Mouse (Mus musculus): ENCODE data around the gene Pdgfd. TPM values are rescaled to one million over a fixed set of nuclear protein-coding genes. Genes with fewer than 3 reads are reported as not detected.

Gene Pdgfd
- total and polyA plus RNA-seq, 3 experiments: not detected

- H3K27ac ChIP-seq (ENCODE audit: insufficient read depth, low read depth): no peak overlapping the region
- no peak overlapping the region for H3K4me2 ChIP-seq (ENCODE audit: insufficient read depth, low read depth, poor library complexity, severe bottlenecking)
- H3K9ac ChIP-seq (ENCODE audit: insufficient read depth, low read depth): no peak overlapping the region
- dilution Hi-C loops (cut with MboI; ENCODE audit: extremely low pct_ligation_motif_present, extremely low pct_unique_long_range_greater_than_20kb, low sequenced_read_pairs): no loop called here
- TF ChIP-seq IRF4 (IDR thresholded peaks at IDR 0.05; ENCODE audit: low read depth, low read length): no peak
- TF ChIP-seq RAD21 (IDR thresholded peaks at IDR 0.05; ENCODE audit: low read depth, low read length): no peak
- no peak for TF ChIP-seq E2F4 (IDR thresholded peaks at IDR 0.05; ENCODE audit: insufficient replicate concordance, low read depth, low read length)
- TF ChIP-seq TCF12 (IDR thresholded peaks at IDR 0.05; ENCODE audit: low read depth, low read length): no peak
- no peak for TF ChIP-seq ETS1 (conservative IDR thresholded peaks at IDR 0.05; ENCODE audit: low read depth, low read length)
- no peak for TF ChIP-seq USF1 (IDR thresholded peaks at IDR 0.05; ENCODE audit: low read depth, low read length)
- TF ChIP-seq ZKSCAN1 (IDR thresholded peaks at IDR 0.05; ENCODE audit: borderline replicate concordance, low read depth, low read length): no peak
- no peak for TF ChIP-seq CHD1 (IDR thresholded peaks at IDR 0.05; ENCODE audit: low read depth, low read length)
- TF ChIP-seq PAX5 (IDR thresholded peaks at IDR 0.05; ENCODE audit: low read length): no peak
- no peak for TF ChIP-seq CHD2 (IDR thresholded peaks at IDR 0.05; ENCODE audit: low read length)
- no peak for TF ChIP-seq MAX (IDR thresholded peaks at IDR 0.05; ENCODE audit: low read length)
- no peak for TF ChIP-seq MYC (IDR thresholded peaks at IDR 0.05; ENCODE audit: low read depth, low read length)
- no peak for TF ChIP-seq RCOR1 (conservative IDR thresholded peaks at IDR 0.05; ENCODE audit: low read depth, low read length)
- no peak for TF ChIP-seq KAT2A (IDR thresholded peaks at IDR 0.05; ENCODE audit: insufficient replicate concordance, low read length)
- no peak for TF ChIP-seq TBP (conservative IDR thresholded peaks at IDR 0.05; ENCODE audit: low read depth, low read length)
- TF ChIP-seq POLR2A (IDR thresholded peaks at IDR 0.05; ENCODE audit: low read depth, low read length): no peak
- no peak for TF ChIP-seq ZC3H11A (IDR thresholded peaks at IDR 0.05; ENCODE audit: low read depth, low read length)
- TF ChIP-seq HCFC1 (IDR thresholded peaks at IDR 0.05; ENCODE audit: low read depth, low read length): no peak
- TF ChIP-seq MAFK (IDR thresholded peaks at IDR 0.05; ENCODE audit: insufficient replicate concordance, low read length): no peak
- H3K79me2 ChIP-seq (replicated peaks; ENCODE audit: control insufficient read depth, extremely low read depth, insufficient read depth, poor library complexity, severe bottlenecking): no peaks in the 10 kb centered on the region
- no peaks in the 10 kb centered on the region for H3K27me3 ChIP-seq (replicated peaks)
- no peak for DNase-seq (ENCODE audit: extremely low read depth)
- H3K36me3 ChIP-seq (replicated peaks in 1 of 2; ENCODE audit: control insufficient read depth in 1 of 2, insufficient read depth in 1 of 2, low read length in 1 of 2): no peaks in the 10 kb centered on the region
- in situ Hi-C loops (cut with MboI; ENCODE audit: low pct_ligation_motif_present, low pct_unique_long_range_greater_than_20kb, low sequenced_read_pairs): no loop called here
- no peaks in the 10 kb centered on the region for H3K9me3 ChIP-seq (replicated peaks; ENCODE audit: low read length)
- H3K4me3 ChIP-seq (replicated peaks in 1 of 3; ENCODE audit: low read depth in 2 of 3, low read length in 2 of 3, poor library complexity in 1 of 3): no peak overlapping the region
- no peaks in the 10 kb centered on the region for H3K4me1 ChIP-seq (ENCODE audit: control insufficient read depth in 1 of 2, insufficient read depth in 2 of 2)
Measured at GRCm38 (mm10) chr9:6170962-6171361, 2.6 kb downstream of the Pdgfd start.

DNA sequence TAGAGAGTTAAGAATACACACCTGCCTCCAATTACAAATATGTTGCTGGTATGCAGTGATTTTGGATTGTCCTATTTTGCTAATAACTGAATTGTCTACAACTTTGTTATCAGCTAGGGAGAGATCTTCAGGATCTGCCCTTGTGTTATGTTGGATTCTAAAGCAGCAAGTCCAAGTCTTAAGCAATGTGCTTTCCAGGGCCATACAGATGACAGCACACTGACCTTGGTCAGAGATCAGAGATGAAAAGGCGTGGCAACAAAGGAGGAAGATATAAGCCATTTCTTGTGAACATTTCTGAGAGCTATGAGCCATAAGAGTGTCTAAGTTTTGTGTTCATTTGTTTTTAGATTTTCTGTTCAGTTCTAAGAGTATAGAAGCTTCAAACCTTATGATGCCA, 4.9 kb downstream of the Pdgfd start:
- Histone ChIP-seq H3K27ac (ENCODE audit: insufficient read depth, low read depth) (no peak overlapping the region), H3K9ac (ENCODE audit: insufficient read depth, low read depth) (no peak overlapping the region), H3K4me1 (ENCODE audit: control insufficient read depth in 1 of 2, insufficient read depth in 2 of 2) (no peaks in the 10 kb centered on the region), H3K4me2 (ENCODE audit: insufficient read depth, low read depth, poor library complexity, severe bottlenecking) (no peak overlapping the region), H3K79me2 (replicated peaks; ENCODE audit: control insufficient read depth, extremely low read depth, insufficient read depth, poor library complexity, severe bottlenecking) (no peaks in the 10 kb centered on the region), H3K27me3 (replicated peaks) (no peaks in the 10 kb centered on the region), H3K9me3 (replicated peaks; ENCODE audit: low read length) (no peaks in the 10 kb centered on the region), H3K36me3 (replicated peaks in 1 of 2; ENCODE audit: control insufficient read depth in 1 of 2, insufficient read depth in 1 of 2, low read length in 1 of 2) (no peaks in the 10 kb centered on the region), H3K4me3 (replicated peaks in 1 of 3; ENCODE audit: low read depth in 2 of 3, low read length in 2 of 3, poor library complexity in 1 of 3) (no peak overlapping the region)
- no peak for TF ChIP-seq PAX5 (IDR thresholded peaks at IDR 0.05; ENCODE audit: low read length)
- TF ChIP-seq GABPA (IDR thresholded peaks at IDR 0.05; ENCODE audit: insufficient replicate concordance, low read depth, low read length): no peak
- TF ChIP-seq USF1 (IDR thresholded peaks at IDR 0.05; ENCODE audit: low read depth, low read length): no peak
- TF ChIP-seq MAZ (IDR thresholded peaks at IDR 0.05; ENCODE audit: low read depth, low read length): no peak
- no peak for TF ChIP-seq E2F4 (IDR thresholded peaks at IDR 0.05; ENCODE audit: insufficient replicate concordance, low read depth, low read length)
- no peak for TF ChIP-seq ZC3H11A (IDR thresholded peaks at IDR 0.05; ENCODE audit: low read depth, low read length)
- TF ChIP-seq NELFE (IDR thresholded peaks at IDR 0.05; ENCODE audit: low read depth, low read length): no peak
- no peak for TF ChIP-seq NRF1 (IDR thresholded peaks at IDR 0.05; ENCODE audit: low read depth, low read length)
- no peak for TF ChIP-seq TCF12 (IDR thresholded peaks at IDR 0.05; ENCODE audit: low read depth, low read length)
- TF ChIP-seq MYC (IDR thresholded peaks at IDR 0.05; ENCODE audit: low read depth, low read length): no peak
- no peak for TF ChIP-seq ZKSCAN1 (IDR thresholded peaks at IDR 0.05; ENCODE audit: borderline replicate concordance, low read depth, low read length)
- no peak for TF ChIP-seq TBP (conservative IDR thresholded peaks at IDR 0.05; ENCODE audit: low read depth, low read length)
- no peak for TF ChIP-seq IRF4 (IDR thresholded peaks at IDR 0.05; ENCODE audit: low read depth, low read length)
- DNase-seq (ENCODE audit: extremely low read depth): no peak
- in situ Hi-C loops (cut with MboI; ENCODE audit: low pct_ligation_motif_present, low pct_unique_long_range_greater_than_20kb, low sequenced_read_pairs) (no loop called here), dilution Hi-C loops (cut with MboI; ENCODE audit: extremely low pct_ligation_motif_present, extremely low pct_unique_long_range_greater_than_20kb, low sequenced_read_pairs) (no loop called here)
